Mouse (Mus musculus) left cerebral cortex, postnatal 25 days (tissue): ENCODE measurements around the gene St8sia1. TPM values are rescaled to one million over a fixed set of nuclear protein-coding genes. Genes with fewer than 3 reads are reported as not detected.

ENCODE experiments used
- DNase-seq, 2 experiments: peaks; one replicate each; pipeline ENCODE4 v3.0.0; 2022; ENCODE audit warnings: low spot score in 2 of 2, mixed read lengths in 1 of 2
- intact Hi-C: fragments of 180-260 bp; cut with DNase I; formaldehyde crosslinking; loops from one replicate; pipeline ENCODE4 v1.15.1; 2025
- total RNA-seq, 2 experiments: library from RNA; stranded (reverse); gene quantifications; 2 replicates each; pipeline ENCODE4 v1.2.3; 2021

The St8sia1 gene
- total RNA-seq, 2 experiments from 2014 or later: 22.2 to 27.1 TPM

GRCm38 (mm10) chr6:142809373-142810098 lies 154.7 kb downstream of the St8sia1 start:
- intact Hi-C loops: loop anchor here (10.0 kb wide), 1 partner anchor 285 kb away; no protein-coding TSS in a partner anchor
- DNase-seq: no peak

DNA sequence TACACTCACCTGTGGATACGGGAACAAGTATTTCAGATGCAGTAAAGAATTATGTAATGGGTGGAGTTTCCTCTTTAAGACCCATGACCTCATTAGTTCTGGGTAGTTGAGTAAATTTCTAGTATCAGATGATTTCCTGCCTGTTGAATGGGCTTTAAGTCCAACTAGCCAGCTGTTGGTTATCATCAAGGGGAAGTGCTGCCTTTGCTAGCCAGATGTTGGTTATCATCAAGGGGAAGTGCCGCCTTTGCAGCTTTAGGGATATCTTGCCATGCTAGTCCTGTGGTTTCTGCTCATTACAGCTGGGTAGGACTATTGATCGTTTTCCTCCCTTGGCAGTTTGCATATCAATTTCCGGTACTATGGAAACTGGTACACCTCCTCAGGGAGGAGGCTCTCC lies 157.9 kb downstream of the St8sia1 start:
- DNase-seq: no peak
- intact Hi-C loops: no loop called here

- intact Hi-C loops: no loop called here
- no peak for DNase-seq
These were observed 159.8 kb downstream of the St8sia1 start, which contains the start of gene Sult6b2 for GRCm38 (mm10) chr6:142804402-142804801. Gene Sult6b2 (minus strand): TSS chr6:142804502.

GRCm38 (mm10) chr6:142802617-142803525 lies 161.4 kb downstream of the St8sia1 start:
- no peak for DNase-seq
- intact Hi-C loops: no loop called here

DNA sequence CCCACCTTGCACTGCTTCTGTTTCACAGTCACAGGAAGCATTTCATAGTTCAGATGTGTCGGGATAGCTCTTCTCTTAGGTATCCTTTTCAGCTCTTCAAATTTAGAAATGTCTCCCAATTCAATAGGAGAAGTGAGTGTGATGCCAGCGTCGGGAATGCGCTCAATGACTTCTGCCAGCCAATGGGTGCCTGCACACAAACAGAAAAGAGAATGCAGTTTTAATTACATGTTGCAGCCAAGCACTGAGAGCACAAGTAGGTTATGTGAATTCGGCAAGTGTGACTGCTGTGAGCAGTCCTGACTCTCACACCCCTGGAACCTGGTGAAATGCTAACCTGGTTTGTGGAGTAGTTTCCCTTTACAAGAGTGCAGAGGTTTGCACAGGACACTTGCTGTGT lies 162.6 kb downstream of the St8sia1 start:
- DNase-seq: no peak
- intact Hi-C loops: no loop called here

DNA sequence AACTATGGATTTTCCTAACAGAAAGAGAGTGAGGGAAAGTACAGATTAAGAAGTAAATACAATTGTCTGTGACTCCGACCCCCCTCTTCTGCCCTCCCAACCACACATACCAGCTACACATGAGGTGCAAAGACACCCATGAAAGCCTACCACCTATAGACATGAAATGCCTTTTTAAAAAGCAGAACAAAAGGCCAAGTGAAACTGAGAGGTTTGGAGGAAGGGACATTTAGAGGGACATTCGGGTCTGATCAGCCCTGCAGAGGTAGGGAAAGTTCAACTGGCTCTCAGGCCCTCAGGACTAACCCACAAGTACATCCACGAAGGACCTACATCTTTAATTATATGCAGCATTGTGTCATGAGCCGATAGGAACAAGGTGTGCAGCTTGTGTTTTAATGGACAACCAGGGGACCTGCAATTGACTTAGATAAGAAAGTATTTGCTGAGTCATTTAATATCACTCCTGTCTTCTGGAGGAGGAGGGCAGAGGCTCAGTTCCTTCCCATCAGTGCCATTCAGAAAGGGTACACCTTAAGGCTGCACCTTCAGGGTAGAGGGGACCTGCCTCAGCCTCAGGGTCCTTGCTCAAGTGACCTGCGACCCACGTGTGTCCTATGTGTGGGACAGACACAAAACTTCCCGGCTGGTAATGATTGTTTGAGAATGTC lies 164.4 kb downstream of the St8sia1 start:
- no peak for DNase-seq
- intact Hi-C loops: no loop called here

DNA sequence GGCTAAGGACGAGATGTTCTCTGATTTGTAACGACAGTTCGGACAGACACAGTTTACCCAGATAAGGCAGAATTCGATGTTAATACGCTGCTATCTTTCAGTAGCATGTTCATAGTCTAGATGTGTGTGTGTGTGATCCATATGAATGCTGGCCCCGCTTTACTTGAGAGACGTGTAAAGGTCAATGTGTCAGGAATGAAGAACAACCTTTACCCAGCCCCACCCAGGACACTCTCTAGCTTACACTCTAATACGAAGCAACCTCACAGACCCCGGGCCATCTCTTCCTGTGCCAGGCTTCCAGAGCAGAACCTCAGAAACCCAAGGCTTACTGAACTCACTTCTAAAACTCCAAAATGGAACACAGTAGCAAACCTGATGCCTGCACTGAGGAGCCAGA lies 165.4 kb downstream of the St8sia1 start:
- no peak for DNase-seq
- intact Hi-C loops: no loop called here

DNA sequence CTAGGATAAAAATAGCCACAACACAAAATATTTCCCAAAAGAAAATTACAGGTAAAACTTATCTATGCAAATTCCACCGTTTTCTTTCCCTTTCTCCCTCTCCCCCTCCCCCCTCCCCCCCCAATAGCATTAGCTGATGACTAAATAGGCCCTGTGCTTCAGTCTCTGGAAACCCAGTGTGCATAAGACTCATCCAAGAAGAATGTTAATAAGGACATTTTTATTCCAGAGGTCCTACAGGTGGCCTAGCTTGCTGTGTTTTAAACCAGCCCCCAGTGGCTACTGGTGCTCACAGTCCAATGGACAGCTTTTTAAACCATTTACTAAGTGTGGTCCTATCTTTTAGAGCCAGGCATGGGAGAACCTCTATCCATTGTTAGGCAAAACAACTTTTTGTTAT lies 166.3 kb downstream of the St8sia1 start:
- DNase-seq: no peak
- intact Hi-C loops: no loop called here

- intact Hi-C loops: no loop called here
- DNase-seq: no peak
These were observed 168.4 kb downstream of the St8sia1 start for GRCm38 (mm10) chr6:142795655-142796441.

GRCm38 (mm10) chr6:142795087-142795486 lies 169.2 kb downstream of the St8sia1 start:
- intact Hi-C loops: no loop called here
- DNase-seq: no peak

DNA sequence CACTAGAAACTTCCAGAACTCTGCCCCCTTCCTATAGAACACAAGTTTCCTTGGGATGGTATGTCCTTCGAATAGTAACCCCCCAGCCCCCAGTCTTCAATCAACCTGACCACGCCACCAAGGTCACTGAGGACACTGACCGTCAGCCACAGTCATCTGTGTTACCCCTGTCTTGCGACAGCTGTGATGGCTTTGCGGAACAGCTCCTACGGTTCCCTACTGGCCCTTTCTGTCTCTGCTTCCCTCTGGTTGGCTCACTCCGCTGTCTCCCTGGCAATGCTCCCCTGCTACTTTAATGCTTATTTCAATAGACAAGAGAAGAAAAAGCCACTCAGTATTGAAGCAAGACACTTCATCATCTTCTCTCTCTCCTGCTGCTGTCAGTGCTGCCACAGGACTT lies 170.8 kb downstream of the St8sia1 start:
- no peak for DNase-seq
- intact Hi-C loops: no loop called here

DNA sequence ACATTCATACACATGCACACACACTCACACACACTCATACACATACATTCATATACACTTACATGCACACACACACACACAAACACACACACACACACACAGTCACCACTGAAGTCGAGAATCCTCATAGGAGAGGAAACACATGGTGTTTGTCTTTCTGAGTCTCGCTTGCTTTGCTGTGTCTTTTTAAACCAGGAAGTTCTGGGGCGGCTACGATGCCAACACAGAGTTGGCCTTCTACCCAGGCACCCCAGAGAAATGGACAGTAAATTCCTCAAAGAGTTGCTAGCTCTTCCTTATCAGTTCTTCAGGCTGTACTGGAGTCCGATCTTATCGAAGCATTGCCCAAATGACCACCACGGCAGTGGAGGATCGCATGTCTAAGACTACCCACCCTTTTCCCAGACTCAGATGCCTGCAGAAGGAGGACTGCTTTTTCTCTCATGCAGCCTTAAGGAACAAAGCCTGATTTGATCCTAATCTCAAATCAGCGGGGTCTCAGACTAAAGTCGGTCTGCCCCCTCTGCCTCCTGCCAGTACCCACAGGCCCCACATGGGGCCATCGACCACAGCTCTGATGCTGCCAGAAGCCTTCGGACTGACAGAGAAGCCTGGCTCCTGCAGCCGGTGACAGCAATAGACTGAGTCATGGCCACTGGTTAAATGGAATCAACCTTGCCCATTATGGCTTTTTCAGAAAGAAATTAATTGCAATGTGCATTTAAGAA lies 171.8 kb downstream of the St8sia1 start:
- intact Hi-C loops: no loop called here

DNA sequence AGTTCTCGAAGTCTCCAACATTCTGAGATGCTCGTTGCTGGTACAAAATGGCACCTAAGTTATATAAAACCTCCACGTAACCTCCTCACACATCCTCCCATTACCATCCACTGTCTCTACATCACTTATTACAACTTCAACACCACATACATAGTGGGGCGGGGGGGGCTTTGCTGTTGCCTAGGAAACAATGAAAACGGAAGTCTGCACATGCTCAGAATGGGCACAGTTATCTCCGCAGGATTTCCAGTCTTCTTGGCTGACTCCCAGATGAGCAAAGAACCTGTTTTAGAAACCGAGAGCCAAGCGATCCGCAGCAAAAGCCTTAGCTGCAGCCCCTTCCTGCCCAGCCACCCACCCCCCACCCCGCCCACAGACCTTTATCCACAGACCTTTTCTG lies 174.5 kb downstream of the St8sia1 start:
- intact Hi-C loops: loop anchor here (10.0 kb wide), 1 partner anchor 385 kb away; no protein-coding TSS in a partner anchor
- peak in 1 of 2 experiments; percentile 40 for DNase-seq

More for the DNA sequence above, 171.8 kb downstream of the St8sia1 start:
- DNase-seq: no peak

DNA sequence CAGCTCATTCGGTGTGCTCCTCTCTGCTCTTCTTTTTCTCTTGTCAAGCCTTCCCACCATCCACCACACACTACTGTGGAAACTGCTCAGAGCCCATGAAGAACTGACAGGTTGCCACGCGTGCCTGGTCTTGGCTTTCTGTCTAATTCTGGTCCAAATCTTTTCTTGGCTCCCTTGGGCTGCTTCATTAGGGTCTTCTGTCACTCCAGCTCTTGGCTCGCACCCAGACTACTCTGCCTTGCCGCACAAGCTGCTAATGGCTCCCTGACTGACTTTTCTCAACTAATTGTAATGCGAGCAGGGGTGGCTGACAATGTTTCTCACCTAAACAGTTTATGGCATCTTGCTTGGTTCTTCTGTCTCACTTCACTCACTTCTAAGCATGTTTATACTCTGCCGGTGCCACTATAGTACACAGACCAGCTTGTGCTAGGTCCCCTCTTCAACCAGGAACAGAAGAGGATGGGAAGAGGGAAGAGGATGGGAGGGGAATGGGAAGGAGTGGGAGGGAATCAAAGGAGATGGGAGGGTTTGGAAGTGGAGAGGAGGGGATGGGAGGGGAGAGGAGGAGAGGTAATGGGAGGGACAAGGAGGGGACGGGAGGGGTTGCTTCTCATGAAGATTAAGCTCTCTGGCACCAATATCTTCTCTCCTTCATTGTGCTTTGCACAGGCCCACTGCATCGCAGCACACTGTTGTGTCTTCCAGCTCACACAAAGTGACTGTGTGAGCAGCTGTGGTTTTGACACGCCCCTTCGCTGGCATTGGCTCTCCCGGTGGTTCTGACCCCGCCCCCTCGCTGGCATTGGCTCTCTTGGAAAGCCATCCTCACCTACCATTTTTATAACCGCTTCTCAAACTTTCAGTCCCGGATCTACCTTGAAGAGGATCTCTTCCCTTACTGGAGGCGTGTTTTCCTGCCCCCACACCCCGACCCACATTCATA lies 175.9 kb downstream of the St8sia1 start:
- intact Hi-C loops: loop anchor here (10.0 kb wide), 1 partner anchor 386 kb away; no protein-coding TSS in a partner anchor
- DNase-seq: peak in 1 of 2 experiments; percentile 37

DNA sequence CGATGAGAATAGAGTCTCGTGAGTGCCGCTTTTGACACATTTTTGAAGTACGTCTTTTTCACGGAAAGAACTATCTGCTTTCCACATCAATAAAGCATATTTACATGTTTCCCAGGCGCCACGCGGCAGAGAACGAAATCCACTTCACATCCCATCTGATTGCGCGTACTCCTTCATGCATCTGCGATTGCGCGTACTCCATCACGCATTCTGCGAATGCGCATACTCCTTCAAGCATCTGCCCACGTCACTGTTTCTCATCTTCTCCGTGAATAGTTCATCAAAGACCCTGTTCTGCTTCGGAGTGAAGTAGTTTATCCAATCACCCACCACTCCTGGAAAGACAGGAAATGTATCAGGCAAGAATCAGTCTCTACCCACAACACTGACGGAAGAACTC lies 178.1 kb downstream of the St8sia1 start:
- intact Hi-C loops: loop anchor here (10.0 kb wide), 1 partner anchor 389 kb away; no protein-coding TSS in a partner anchor

GRCm38 (mm10) chr6:142785343-142785742 lies 178.9 kb downstream of the St8sia1 start:
- intact Hi-C loops: loop anchor here (10.0 kb wide), 1 partner anchor 389 kb away; no protein-coding TSS in a partner anchor
- peak in 1 of 2 experiments; percentile 35 for DNase-seq

More for the DNA sequence above, 178.1 kb downstream of the St8sia1 start:
- no peak for DNase-seq

GRCm38 (mm10) chr6:142781286-142781685 lies 183.0 kb downstream of the St8sia1 start:
- DNase-seq: no peak
- intact Hi-C loops: loop anchor here (10.0 kb wide), 1 partner anchor 394 kb away; no protein-coding TSS in a partner anchor
